Mouse (Mus musculus) liver (tissue): ENCODE data around the gene Fahd1.

Source experiments
- DNase-seq: peaks from one replicate; pipeline ENCODE4 v3.0.0-alpha.2; 2020; ENCODE audit warnings: mixed read lengths

Fahd1 gene

GRCm38 (mm10) chr17:24850065-24850772, at the start of gene Fahd1:
Gene Fahd1 (minus strand): TSS chr17:24850364.
- peak; percentile 98 for DNase-seq

GRCm38 (mm10) chr17:24899153-24899552, 49.0 kb upstream of the Fahd1 start:
- no peak for DNase-seq

GRCm38 (mm10) chr17:24898041-24898854, 48.1 kb upstream of the Fahd1 start:
- no peak for DNase-seq

- no peak for DNase-seq
Measured at GRCm38 (mm10) chr17:24897600-24897999, 47.4 kb upstream of the Fahd1 start.

- no peak for DNase-seq
Measured at GRCm38 (mm10) chr17:24896993-24897269, 46.8 kb upstream of the Fahd1 start.

GRCm38 (mm10) chr17:24896241-24896992, 46.3 kb upstream of the Fahd1 start, which contains the start of gene Nme3:
Gene Nme3 (plus strand): TSS chr17:24896500.
- DNase-seq = peak; percentile 93

- no peak for DNase-seq
Measured at GRCm38 (mm10) chr17:24895571-24896240, 45.5 kb upstream of the Fahd1 start.

GRCm38 (mm10) chr17:24894995-24895547, 44.9 kb upstream of the Fahd1 start, which contains the start of the genes Eme2 and Mrps34:
Gene Eme2 (minus strand): TSS chr17:24895087.
Gene Mrps34 (plus strand): TSS chr17:24895116.
- peak; percentile 84 for DNase-seq

GRCm38 (mm10) chr17:24894061-24894994, 44.2 kb upstream of the Fahd1 start:
- DNase-seq = peak; percentile 38

- DNase-seq = no peak
Measured at GRCm38 (mm10) chr17:24893276-24893675, 43.1 kb upstream of the Fahd1 start.

- no peak for DNase-seq
Measured at GRCm38 (mm10) chr17:24892785-24893184, 42.6 kb upstream of the Fahd1 start.

GRCm38 (mm10) chr17:24891321-24891720, 41.2 kb upstream of the Fahd1 start:
- DNase-seq = no peak

GRCm38 (mm10) chr17:24890151-24891092, 40.3 kb upstream of the Fahd1 start:
- DNase-seq = no peak

GRCm38 (mm10) chr17:24888862-24889261, 38.7 kb upstream of the Fahd1 start:
- no peak for DNase-seq

GRCm38 (mm10) chr17:24887291-24888080, 37.3 kb upstream of the Fahd1 start:
- no peak for DNase-seq

- no peak for DNase-seq
Measured at GRCm38 (mm10) chr17:24886932-24887271, 36.7 kb upstream of the Fahd1 start.

- peak; percentile 99 for DNase-seq
Measured at GRCm38 (mm10) chr17:24886134-24886931, 36.2 kb upstream of the Fahd1 start, which contains the start of the genes Nubp2 and Spsb3. Gene Nubp2 (minus strand): TSS chr17:24886349. Gene Spsb3 (plus strand): TSS chr17:24886643.
